Mouse (Mus musculus) cerebellum, adult 11 months (tissue): ENCODE data around the gene Slc35g2.

Experiments
- DNase-seq: peaks from one replicate; pipeline ENCODE4 v3.0.0; 2022

Slc35g2 gene

DNA sequence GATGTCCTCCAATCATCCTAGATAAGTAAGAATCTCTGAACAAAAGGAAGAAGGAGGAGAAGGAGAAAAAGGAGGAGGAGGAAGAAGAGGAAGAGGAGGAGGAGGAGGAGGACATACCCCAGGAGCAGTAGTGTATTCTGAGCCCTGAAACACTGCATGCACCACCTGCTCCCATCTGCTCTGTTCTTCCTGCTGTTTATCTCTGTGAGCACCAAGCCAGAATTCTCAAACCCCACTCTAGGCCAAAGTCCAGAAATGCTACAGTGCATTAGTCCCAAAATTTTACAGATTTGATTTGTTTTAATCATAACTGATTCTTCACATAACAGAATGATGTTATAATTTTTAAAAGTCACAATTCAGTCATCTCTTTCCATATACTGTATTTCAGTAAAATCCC is 11.9 kb downstream of the Slc35g2 start:
- peak; percentile 53 for DNase-seq

DNA sequence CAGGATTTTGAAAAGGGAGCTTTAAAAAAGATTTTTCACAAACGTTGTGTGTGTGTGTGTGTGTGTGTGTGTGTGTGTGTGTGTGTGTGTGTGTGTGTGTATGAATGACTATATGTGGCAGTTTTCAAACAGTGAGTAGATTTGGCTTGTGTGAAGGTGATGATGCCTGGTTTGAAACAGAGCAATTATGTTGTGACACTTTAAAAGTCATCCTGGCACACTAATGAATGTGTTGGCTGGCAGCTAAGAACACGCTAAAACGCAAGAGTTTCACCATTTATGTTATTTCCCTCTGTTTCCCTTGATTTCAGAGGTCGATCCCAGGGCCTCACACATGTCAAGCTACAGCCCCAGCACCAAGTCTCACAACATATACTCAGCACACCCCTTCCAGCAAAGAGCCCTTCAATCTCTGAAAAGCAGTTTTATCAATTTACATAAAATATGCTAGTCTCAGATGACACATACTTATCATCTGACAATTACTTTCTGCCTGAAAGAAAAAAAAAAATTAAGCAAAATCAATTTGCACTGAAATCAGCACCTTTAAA is 12.8 kb downstream of the Slc35g2 start:
- DNase-seq = no peak

DNA sequence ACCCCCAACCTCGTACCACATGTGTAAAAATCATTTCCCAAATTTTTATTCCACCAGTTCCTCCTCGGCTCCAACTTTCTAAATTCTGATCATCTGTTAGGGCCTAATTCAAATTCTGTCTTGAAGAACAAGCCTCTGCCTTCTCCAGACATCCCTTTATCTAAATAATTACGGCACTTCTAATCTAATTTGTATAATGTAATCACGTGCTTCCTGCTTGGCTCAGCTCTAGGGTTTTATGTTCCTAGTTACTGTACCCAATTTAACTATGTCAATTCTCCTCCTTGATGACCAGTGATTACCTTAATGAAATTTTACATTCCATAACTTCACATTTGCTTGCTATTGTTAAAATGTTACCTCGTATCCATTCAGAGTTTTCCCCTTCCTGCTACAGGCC is 15.2 kb downstream of the Slc35g2 start:
- DNase-seq = no peak

DNA sequence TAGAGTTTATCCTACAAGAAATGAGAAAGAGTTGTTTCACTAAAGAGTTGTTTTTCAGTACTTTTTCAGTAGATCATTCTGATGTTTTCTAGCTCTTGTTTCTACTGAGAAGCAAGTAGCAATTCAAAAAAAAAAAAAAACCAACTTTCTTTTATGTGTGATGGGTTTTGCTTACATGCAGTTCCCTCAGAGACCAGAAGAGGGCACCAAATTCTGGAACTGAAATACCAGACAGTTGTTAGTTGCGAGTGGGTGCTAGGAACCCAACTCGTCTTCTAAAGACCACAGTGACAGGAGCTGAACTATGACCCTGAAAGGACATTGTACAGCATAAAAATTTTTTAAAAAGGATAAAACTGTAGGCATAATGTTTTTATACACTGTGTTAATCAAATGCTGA is 22.6 kb downstream of the Slc35g2 start:
- no peak for DNase-seq

DNA sequence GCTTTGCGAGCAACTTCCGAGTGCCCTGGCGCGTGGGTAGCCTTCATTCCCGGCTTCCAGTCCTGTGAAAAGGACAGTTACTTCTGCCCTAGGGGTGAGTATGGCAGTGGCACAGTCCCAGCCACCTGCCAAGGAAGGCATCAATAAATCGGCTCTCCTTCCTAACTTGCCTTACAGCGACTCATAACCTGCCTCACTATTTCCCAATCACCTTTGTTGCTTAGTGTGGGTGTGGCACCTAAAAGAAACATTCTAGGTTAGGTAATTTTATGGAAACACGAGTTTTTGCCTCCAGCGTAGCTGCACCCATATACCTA is 24.3 kb downstream of the Slc35g2 start:
- no peak for DNase-seq

DNA sequence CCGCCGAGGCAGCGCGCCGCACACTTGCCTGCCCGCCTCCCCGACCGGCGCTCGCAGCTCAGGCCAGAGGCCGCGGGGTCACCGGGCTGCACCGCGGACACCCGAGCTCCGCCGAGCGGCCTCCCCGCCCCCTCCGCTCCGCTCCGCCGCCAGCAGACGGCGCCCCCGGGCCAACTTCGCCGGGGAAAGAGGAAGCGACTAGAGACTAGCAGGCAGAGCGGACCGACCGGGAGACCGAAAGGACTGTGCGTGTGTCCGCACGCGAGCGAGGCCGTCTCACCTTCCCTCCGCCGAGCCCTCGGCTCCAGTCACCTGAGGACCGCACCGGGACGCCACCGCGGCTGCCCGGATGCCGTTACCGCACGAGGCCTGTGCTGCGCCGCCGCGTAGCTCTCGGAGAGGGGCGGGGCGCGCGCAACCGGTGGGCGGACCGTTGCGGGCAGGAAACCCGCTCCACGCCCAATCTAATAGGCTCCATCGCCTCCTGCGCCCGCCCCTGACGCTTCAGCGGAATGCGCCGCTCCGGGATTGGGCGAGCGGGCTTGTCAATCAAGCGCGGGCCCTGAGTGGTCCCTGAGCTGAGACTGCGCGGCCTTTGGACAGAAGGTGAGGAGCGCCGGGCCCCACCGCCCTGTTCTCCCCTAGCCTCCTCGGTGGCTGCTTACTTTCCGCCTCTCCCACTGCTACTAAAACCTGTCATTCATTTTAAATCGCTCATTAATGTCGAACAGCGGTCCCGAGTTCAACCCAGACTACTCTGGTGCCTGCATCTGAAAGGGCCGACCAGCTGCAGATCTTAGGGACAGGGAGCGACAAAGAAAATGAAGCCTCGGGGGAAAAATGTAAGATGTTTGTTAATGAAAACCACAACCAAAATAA is 24.9 kb downstream of the Slc35g2 start, which contains the start of gene Nck1:
TSS of gene Nck1 (minus strand) at position 420 of the 879 bp plus-strand sequence.
- DNase-seq = peak; percentile 99

DNA sequence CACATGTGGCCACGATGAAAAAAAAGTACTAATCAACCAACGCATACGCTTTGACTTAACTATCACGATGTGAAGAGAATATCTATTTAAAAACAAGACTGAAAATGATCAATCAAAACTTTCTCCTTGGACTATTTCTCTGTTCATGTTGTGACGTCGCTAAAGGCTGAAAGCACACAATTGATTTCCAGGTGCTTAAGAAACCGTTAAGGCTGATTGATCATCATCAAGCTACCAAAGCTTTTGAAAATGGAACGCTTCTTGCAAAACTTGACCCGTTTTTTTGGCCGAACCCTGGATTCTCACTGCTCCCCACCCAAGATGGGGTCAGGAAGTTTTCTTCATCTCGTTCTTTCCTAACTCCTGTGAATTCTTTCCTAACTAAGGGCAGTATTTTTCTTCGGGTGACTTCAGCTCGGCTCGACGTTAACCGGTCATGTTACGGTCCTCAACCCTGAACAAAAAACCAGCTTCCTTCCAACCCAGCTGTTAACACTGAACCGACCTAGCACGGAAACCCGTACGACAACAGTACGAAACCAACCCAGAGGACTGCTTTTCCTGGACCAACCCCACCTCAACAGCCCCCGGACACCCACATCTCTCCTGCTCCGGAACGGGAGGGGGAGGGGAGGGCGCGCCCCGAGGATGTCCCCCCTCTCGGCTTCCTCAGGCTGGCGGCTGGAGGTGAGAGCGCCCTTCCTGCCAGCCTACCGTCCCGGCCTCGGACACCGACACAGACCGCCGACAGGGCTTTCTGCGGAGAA is 25.8 kb downstream of the Slc35g2 start:
- DNase-seq = no peak

DNA sequence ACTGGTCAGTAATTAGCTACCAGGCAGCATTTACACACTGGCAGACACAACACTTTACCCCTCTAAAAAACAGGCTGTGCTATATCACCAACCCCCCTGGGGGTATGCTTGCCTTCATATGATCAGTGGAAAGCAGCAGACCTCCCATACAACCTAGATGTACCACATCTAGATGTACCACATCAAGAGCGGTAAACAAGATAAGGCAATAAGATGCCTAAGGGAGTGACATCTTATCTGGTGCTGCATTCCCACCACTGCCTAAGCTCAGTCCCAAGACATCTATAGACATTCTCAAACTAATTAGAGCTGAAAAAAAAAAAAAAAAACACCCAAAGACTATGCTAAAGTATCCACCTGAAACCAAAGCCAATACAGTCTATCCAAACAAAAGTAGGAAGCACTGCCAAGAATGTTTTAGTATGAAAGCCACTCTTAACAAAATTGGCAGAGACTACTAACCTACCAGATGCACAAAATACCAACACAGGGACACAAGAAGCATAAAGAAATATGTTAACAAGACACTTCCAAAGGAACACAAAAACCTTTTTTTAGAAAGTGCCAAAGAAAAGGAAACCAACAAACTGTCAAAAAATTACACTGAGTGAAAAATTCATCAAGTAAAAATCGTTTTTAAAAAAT is 35.1 kb downstream of the Slc35g2 start:
- no peak for DNase-seq

DNA sequence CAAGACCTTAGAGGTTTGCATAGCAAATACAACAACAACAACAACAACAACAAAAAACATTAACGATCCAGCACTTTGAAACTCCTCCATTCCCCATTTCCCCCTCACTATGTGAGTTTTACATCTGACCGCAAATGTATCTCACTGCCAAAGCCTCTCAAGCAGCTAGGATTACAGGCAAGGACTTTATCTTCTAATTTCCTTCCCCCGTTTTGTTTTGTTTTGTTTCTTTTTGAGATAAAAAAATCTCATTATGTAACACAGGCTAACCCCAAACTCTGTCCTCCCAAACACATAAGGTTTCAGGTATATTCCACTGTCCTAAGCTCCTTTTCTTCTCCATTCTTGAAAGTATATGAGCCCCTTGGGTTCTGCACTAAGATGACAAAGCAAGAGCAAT is 36.2 kb downstream of the Slc35g2 start:
- DNase-seq = no peak

DNA sequence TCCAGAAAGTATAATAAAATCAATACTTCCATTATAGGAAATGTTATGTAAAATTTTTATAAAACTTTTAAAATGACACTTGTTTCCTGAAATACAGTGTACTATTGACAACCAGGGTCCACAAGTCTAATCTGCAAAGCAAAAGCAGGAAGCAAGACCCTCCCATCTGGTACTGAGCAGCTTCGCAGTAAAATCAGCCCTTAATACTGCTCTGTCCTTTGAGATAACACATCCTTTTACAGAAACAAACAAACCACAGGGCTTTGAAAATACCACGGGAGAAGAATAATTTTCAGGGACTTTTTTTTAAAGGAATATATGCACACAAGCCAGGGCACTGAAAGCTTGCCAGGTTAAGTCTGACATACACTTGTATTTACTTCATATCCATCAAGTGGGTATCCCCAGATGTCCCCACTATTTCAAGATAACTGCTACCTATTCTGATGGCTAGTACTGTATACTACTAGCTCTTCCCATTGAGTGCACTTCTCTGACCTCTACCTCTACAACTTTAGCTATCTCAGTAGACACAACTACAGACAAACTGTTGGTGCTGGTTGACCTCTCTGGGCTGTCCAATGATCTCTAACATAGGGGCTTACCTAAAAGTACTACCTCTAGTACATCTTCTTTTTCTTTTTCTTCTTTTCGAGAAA is 37.9 kb downstream of the Slc35g2 start:
- DNase-seq = no peak

DNA sequence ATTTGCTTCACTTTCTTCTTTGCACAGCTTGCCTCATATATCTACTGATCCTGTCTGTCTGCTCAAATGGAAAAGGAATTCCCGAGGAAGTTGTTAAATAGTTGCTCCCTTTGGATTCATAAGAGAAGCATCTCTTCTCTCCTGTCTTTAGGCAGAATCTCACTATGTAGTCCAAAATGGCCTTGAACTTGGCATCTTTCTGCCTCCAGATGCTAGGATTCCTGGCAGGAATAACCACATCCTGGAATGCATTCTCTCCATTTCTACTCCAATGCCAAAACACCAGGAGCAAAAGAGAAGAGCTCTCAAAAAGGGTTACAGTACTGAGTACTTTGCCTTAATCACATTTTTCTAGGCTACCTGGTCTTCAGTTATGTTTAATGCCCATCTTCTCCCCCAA is 39.6 kb downstream of the Slc35g2 start:
- no peak for DNase-seq

DNA sequence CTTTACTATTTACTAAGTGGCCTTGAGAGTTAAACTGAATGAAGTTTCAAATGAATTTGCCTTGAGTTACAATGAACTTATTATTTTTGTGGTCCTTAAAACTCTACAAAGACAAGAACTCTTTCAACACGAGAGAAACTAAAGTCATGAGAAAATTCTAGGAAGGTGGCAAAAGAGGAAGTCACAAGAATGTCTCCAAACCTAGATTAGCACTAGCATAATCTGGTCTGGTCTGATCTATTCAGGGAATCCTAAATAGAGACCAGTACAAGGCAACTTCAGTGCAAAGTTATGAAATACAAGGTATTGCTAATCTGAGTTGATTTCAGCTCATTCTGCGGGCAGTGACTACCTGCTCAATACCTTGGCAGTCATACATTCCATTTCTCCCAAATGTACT is 45.7 kb downstream of the Slc35g2 start:
- no peak for DNase-seq

DNA sequence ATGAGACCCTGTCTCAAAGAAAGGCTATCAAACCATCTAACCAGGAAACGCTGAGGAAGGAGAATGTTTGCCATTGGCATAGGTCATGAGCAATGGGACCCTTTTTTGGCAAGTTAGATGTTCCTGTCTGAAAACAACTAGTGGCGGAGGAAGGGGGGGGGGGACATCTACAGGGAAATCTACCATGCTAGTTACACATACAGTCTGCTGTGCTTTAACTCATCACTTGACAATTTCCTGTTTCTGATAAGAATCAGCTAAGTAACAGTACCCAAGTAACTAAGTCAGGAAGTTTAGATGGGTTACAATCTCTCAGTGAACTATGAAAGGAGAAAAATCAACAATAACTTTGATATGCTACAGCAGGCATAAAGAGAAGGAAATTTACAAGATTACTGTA is 48.9 kb downstream of the Slc35g2 start:
- DNase-seq = no peak

DNA sequence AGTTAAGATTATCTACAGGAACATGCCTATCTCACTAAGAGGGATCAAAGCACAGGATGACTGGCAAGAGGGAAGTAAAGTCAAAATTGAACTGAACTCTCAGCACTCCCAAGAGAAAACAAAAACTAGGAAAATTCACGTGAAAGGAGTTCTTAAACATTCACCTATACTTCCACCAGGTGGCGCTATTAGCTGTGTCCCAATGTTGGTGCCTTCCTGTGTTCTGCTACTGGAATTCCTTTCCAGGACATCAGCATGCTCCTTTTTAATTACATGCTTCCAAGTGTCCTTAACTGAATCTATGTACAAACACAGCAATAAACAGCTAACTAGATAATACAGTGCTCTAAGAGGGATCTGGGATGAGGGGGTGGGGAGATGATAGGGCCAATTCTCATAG is 50.3 kb downstream of the Slc35g2 start:
- peak; percentile 50 for DNase-seq

DNA sequence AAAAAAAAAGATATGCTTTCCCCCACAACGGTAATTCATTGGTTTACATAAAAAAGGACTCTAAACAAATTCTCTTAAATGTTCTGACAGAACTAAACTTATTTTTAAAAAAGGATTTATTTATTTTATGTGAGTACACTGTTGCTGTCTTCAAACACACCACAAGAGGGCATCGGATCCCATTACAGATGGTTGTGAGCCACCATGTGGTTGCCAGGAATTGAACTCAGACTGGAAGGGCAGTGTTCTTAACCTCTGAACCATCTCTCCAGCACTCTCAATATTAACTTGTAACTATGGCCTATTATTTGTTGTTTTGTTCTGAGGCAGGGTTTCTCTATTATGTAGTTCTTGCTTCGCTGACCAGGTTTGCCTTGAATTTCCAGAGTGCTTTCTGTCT is 50.9 kb downstream of the Slc35g2 start:
- DNase-seq = no peak

DNA sequence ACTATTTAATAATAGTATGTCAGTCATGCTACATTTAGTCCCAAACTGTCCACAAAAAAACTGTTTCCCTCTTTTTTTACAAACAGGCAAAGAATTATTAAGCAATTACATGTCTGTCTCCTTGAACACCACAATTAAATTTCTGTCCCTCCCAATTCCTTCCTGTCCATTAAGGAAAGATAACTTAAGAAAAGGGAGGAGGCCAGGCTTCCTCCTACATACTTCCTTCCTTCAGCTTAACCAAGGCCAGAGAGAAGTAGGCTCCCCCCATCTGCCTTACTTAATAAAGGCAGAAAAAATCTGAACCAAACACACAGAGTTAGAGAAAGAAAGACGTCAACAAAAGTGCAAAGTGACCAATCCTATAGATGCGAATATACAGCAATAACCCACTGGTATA is 63.3 kb downstream of the Slc35g2 start:
- DNase-seq = no peak

DNA sequence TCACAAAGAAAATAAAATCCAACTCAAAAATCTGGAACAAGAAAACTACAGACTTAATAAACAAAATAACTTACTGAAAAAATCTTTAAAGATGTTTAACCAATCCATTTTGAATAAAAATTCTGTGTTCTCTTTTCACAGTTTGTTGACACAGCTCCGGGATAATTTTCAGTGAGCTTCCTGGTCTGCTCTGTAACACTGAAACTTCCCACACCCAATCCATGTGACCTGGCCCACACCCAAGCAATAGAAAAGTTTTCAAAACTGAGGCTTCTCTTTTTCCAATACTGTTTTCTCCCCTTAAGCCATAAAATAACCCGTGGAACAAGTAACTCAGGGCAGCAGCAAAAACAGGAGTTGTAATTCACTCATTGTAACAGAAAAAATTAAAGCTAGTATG is 64.2 kb downstream of the Slc35g2 start:
- no peak for DNase-seq

DNA sequence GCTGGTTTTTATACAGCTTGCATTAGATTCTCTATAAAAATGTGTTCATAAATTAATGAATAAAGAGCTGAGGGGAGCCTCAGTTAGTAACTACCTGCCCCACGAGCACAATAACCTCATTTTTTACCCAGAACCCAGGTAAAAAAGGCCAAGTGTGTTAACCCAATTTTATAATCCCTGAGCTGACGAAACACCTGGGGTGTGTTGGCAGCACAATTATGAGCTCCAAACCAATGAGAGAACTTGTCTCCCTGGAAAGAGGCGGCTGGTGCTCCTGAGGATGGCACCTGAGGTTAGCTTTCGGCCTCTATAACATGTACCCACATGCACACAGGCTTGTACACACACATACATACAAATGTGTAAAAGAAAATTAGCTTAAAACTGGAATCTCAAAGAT is 65.4 kb downstream of the Slc35g2 start:
- peak; percentile 22 for DNase-seq
